Mouse (Mus musculus): ENCODE results near the gene Olfr168. TPM values are rescaled to one million over a fixed set of nuclear protein-coding genes. Genes with fewer than 3 reads are reported as not detected.
"Not testable (repeated sequence)": the region's sequence is repeated elsewhere in the genome, so short reads cannot be mapped to it uniquely, and the experiment has no call there.

The Olfr168 gene
- not detected in 2 replicates for polyA plus RNA-seq (2015; fragmentation: Nextera tagmentation; extraction: Ambion mirVana)

- H3K4me2 ChIP-seq, result no peak within 1 kb of the TSS
- no peak for ATAC-seq (replicated peaks; ENCODE audit: low FRiP score)
- no peaks in the 10 kb centered on the region for H3K27me3 ChIP-seq
- H3K9ac ChIP-seq, result no peak within 1 kb of the TSS
- H3K4me1 ChIP-seq, result no peaks in the 10 kb centered on the region
- H3K4me3 ChIP-seq (replicated peaks), result no peak within 1 kb of the TSS
- no peak within 1 kb of the TSS for H3K27ac ChIP-seq
- no peaks in the 10 kb centered on the region for H3K36me3 ChIP-seq
- no peaks in the 10 kb centered on the region for H3K9me3 ChIP-seq (replicated peaks)
Observed at GRCm38 (mm10) chr16:19535455-19535854, at the start of gene Olfr168. Gene Olfr168, minus strand, starts transcription at chr16:19535555.

- not testable (repeated sequence) for H3K4me2 ChIP-seq; H3K4me1 ChIP-seq; H3K36me3 ChIP-seq; H3K4me3 ChIP-seq (replicated peaks); H3K9me3 ChIP-seq (replicated peaks); H3K27me3 ChIP-seq; ATAC-seq (replicated peaks; ENCODE audit: low FRiP score); H3K9ac ChIP-seq; H3K27ac ChIP-seq
- WGBS, result 85% methylated on average over 2 of the region's 2 CpGs
Observed at GRCm38 (mm10) chr16:19571709-19572108, 36.4 kb upstream of the Olfr168 start, which contains the start of gene Olfr169. Gene Olfr169, minus strand, starts transcription at chr16:19571809.

GRCm38 (mm10) chr16:19553429-19553828, 18.1 kb upstream of the Olfr168 start:
- not testable (repeated sequence) for H3K4me2 ChIP-seq; ATAC-seq (replicated peaks; ENCODE audit: low FRiP score); H3K9me3 ChIP-seq (replicated peaks); H3K4me3 ChIP-seq (replicated peaks); H3K4me1 ChIP-seq; H3K9ac ChIP-seq; H3K27me3 ChIP-seq; H3K36me3 ChIP-seq; H3K27ac ChIP-seq
- 84% methylated on average over 7 of the region's 7 CpGs for WGBS

GRCm38 (mm10) chr16:19552246-19552645, 16.9 kb upstream of the Olfr168 start:
- not testable (repeated sequence) for H3K4me1 ChIP-seq; H3K9me3 ChIP-seq (replicated peaks); H3K27me3 ChIP-seq; H3K4me3 ChIP-seq (replicated peaks); ATAC-seq (replicated peaks; ENCODE audit: low FRiP score); H3K9ac ChIP-seq; H3K27ac ChIP-seq; H3K4me2 ChIP-seq; H3K36me3 ChIP-seq
- 92% methylated on average over 3 of the region's 3 CpGs for WGBS

GRCm38 (mm10) chr16:19522166-19522565, 13.2 kb downstream of the Olfr168 start, which contains the start of gene Olfr167:
Gene Olfr167, minus strand, starts transcription at chr16:19522266.
- H3K9ac ChIP-seq, result no peak within 1 kb of the TSS
- no peak within 1 kb of the TSS for H3K4me2 ChIP-seq
- H3K27ac ChIP-seq, result no peak within 1 kb of the TSS
- H3K36me3 ChIP-seq, result no peaks in the 10 kb centered on the region
- H3K27me3 ChIP-seq, result no peaks in the 10 kb centered on the region
- no peaks in the 10 kb centered on the region for H3K4me1 ChIP-seq
- no peak within 1 kb of the TSS for H3K4me3 ChIP-seq (replicated peaks)
- no peaks in the 10 kb centered on the region for H3K9me3 ChIP-seq (replicated peaks)
- no peak for ATAC-seq (replicated peaks; ENCODE audit: low FRiP score)
- WGBS, result 94% methylated on average over 2 of the region's 2 CpGs

GRCm38 (mm10) chr16:19483394-19483793, 52.0 kb downstream of the Olfr168 start, which contains the start of gene Olfr166:
Gene Olfr166, plus strand, starts transcription at chr16:19483694.
- H3K9ac ChIP-seq, result no peak within 1 kb of the TSS
- no peaks in the 10 kb centered on the region for H3K36me3 ChIP-seq
- no peak within 1 kb of the TSS for H3K4me3 ChIP-seq (replicated peaks)
- no peak for ATAC-seq (replicated peaks; ENCODE audit: low FRiP score)
- no peak within 1 kb of the TSS for H3K4me2 ChIP-seq
- H3K9me3 ChIP-seq (replicated peaks), result no peaks in the 10 kb centered on the region
- H3K4me1 ChIP-seq, result no peaks in the 10 kb centered on the region
- H3K27me3 ChIP-seq, result no peaks in the 10 kb centered on the region
- no peak within 1 kb of the TSS for H3K27ac ChIP-seq

Other genes with a start within 250 kb of the Olfr168 start
- gene Olfr164, start 221.5 kb downstream of the Olfr168 start, polyA plus RNA-seq (2015; fragmentation: Nextera tagmentation; extraction: Ambion mirVana), result not detected in 2 replicates
- not detected in 2 replicates for gene Olfr165, start 112.4 kb downstream of the Olfr168 start, polyA plus RNA-seq (2015; fragmentation: Nextera tagmentation; extraction: Ambion mirVana)
- not detected in 2 replicates for gene Olfr166, start 51.9 kb downstream of the Olfr168 start, polyA plus RNA-seq (2015; fragmentation: Nextera tagmentation; extraction: Ambion mirVana)
- not detected in 2 replicates for gene Olfr167, start 13.3 kb downstream of the Olfr168 start, polyA plus RNA-seq (2015; fragmentation: Nextera tagmentation; extraction: Ambion mirVana)
- gene Olfr169, start 36.3 kb upstream of the Olfr168 start, polyA plus RNA-seq (2015; fragmentation: Nextera tagmentation; extraction: Ambion mirVana), result not detected in 2 replicates
- gene Olfr170, start 76.3 kb upstream of the Olfr168 start, polyA plus RNA-seq (2015; fragmentation: Nextera tagmentation; extraction: Ambion mirVana), result not detected in 2 replicates
- not detected in 2 replicates for gene Olfr171, start 94.4 kb upstream of the Olfr168 start, polyA plus RNA-seq (2015; fragmentation: Nextera tagmentation; extraction: Ambion mirVana)
- not detected in 2 replicates for gene Lamp3, start 170.8 kb upstream of the Olfr168 start, polyA plus RNA-seq (2015; fragmentation: Nextera tagmentation; extraction: Ambion mirVana)
- gene B3gnt5, start 224.7 kb upstream of the Olfr168 start, polyA plus RNA-seq (2015; fragmentation: Nextera tagmentation; extraction: Ambion mirVana), result 12.3 and 16.4 TPM in 2 replicates